Mouse (Mus musculus) bone marrow macrophage, adult 2 months (primary cell): ENCODE measurements around the gene Prnp. TPM values are rescaled to one million over a fixed set of nuclear protein-coding genes. Genes with fewer than 3 reads are reported as not detected.

Experiments
- H3K27ac ChIP-seq: 2 replicates; pipeline ENCODE4 v1.5.1; 2012; ENCODE audit warnings: low read depth, low read length; ENCODE audit not compliant: insufficient read depth
- H3K4me1 ChIP-seq: 2 replicates; pipeline ENCODE4 v1.6.1; 2012; ENCODE audit warnings: low read length; ENCODE audit not compliant: control insufficient read depth, insufficient read depth
- H3K4me3 ChIP-seq: 2 replicates; pipeline ENCODE4 v1.5.1; 2012; ENCODE audit warnings: mild to moderate bottlenecking, low read length, moderate library complexity; ENCODE audit not compliant: insufficient read depth
- CTCF ChIP-seq: IDR thresholded peaks from 2 replicates; pipeline ENCODE4 v1.5.1; 2012; ENCODE audit warnings: low read depth, mild to moderate bottlenecking, low read length, moderate library complexity
- POLR2A ChIP-seq: IDR thresholded peaks from 2 replicates; pipeline ENCODE4 v1.6.1; 2012; ENCODE audit warnings: mild to moderate bottlenecking, low read depth, low read length, borderline replicate concordance
- polyA plus RNA-seq: library from polyadenylated mRNA; stranded (reverse); fragments of >200 nt; gene quantifications from 2 replicates; pipeline ENCODE4 v1.2.4, GENCODE M21; 2012; ENCODE audit not compliant: missing spikeins, insufficient read depth, insufficient read length

Gene Prnp
- polyA plus RNA-seq, 1 experiment, result 27.2 TPM

- Histone ChIP-seq H3K4me1 (peaks cover 20% of the 10 kb centered on the region), H3K27ac (no peak overlapping the region), H3K4me3 (no peak overlapping the region)
- no peak for TF ChIP-seq CTCF
- no peak for TF ChIP-seq POLR2A
Observed at GRCm38 (mm10) chr2:131905776-131906175, 4.0 kb upstream of the Prnp start.

- Histone ChIP-seq H3K4me1 (peaks cover 23% of the 10 kb centered on the region), H3K27ac (no peak overlapping the region)
- TF ChIP-seq CTCF, result no peak
- TF ChIP-seq POLR2A, result no peak
Observed at GRCm38 (mm10) chr2:131906266-131906665, 3.5 kb upstream of the Prnp start.

GRCm38 (mm10) chr2:131906846-131907245, 2.9 kb upstream of the Prnp start:
- Histone ChIP-seq H3K4me3 (no peak overlapping the region), H3K4me1 (peaks cover 24% of the 10 kb centered on the region), H3K27ac (no peak overlapping the region)
- TF ChIP-seq CTCF (no peak), POLR2A (no peak)

More at GRCm38 (mm10) chr2:131906266-131906665, 3.5 kb upstream of the Prnp start:
- H3K4me3 ChIP-seq, result no peak overlapping the region

GRCm38 (mm10) chr2:131907311-131907710, 2.4 kb upstream of the Prnp start:
- TF ChIP-seq POLR2A (no peak), CTCF (no peak)
- Histone ChIP-seq H3K4me3 (no peak overlapping the region), H3K27ac (no peak overlapping the region), H3K4me1 (peaks cover 24% of the 10 kb centered on the region)

GRCm38 (mm10) chr2:131908351-131908861, 1.3 kb upstream of the Prnp start:
- H3K27ac ChIP-seq, result no peak overlapping the region
- TF ChIP-seq POLR2A (no peak), CTCF (no peak)
- H3K4me1 ChIP-seq, result peaks cover 22% of the 10 kb centered on the region
- no peak overlapping the region for H3K4me3 ChIP-seq

DNA sequence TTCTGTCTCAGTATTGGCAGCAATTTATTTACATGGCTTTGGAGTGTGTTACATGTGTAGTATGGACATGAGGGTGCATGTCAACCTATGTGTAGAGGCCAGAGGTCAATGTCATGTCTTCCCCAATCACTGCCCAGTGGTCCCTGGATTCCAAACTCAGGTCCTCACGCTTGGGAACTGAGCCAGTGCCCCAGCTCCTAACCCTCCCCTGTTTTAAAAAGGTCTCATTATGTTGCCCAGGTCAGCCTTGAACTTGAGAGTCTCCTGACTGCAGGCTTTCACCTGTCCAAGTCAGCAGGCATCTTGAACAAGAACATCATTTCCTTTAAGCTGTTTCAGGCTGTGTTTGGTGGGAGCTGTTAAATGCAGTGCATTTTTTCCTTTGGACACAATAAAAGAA, 822 bp upstream of the Prnp start:
- TF ChIP-seq POLR2A, result no peak
- TF ChIP-seq CTCF, result no peak
- H3K4me3 ChIP-seq, result no peak overlapping the region
- H3K4me1 ChIP-seq, result peaks cover 22% of the 10 kb centered on the region
- H3K27ac ChIP-seq, result no peak overlapping the region

GRCm38 (mm10) chr2:131910847-131911246, 1.1 kb downstream of the Prnp start:
- Histone ChIP-seq H3K4me1 (peaks cover 15% of the 10 kb centered on the region), H3K4me3 (no peak overlapping the region), H3K27ac (no peak overlapping the region)
- TF ChIP-seq POLR2A, result no peak
- no peak for TF ChIP-seq CTCF

DNA sequence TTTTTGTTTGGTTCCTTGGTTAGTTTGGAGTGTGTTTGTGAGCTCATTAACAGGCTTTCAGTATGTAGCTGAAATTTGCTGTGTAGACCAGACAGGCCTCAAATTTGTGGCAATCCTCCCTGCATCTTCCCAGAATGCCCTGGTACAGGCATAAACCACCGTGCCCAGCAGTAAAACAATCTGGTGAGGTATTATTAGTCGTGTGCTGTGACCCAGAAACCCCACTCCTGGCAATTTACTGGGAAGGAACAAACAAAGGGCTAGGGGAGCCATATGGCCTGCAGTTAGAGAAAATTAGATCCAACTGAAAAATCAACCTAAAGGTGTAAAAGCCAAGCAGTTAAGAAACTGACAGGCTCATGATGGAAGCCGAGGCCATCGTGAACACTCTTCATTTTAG, 1.6 kb downstream of the Prnp start:
- Histone ChIP-seq H3K27ac (no peak overlapping the region), H3K4me3 (no peak overlapping the region), H3K4me1 (peaks cover 13% of the 10 kb centered on the region)
- TF ChIP-seq CTCF (no peak), POLR2A (no peak)

GRCm38 (mm10) chr2:131912526-131913258, 3.0 kb downstream of the Prnp start:
- peaks cover 13% of the 10 kb centered on the region for H3K4me1 ChIP-seq
- H3K27ac ChIP-seq, result no peak overlapping the region
- TF ChIP-seq POLR2A, result no peak
- TF ChIP-seq CTCF, result no peak
- H3K4me3 ChIP-seq, result no peak overlapping the region

DNA sequence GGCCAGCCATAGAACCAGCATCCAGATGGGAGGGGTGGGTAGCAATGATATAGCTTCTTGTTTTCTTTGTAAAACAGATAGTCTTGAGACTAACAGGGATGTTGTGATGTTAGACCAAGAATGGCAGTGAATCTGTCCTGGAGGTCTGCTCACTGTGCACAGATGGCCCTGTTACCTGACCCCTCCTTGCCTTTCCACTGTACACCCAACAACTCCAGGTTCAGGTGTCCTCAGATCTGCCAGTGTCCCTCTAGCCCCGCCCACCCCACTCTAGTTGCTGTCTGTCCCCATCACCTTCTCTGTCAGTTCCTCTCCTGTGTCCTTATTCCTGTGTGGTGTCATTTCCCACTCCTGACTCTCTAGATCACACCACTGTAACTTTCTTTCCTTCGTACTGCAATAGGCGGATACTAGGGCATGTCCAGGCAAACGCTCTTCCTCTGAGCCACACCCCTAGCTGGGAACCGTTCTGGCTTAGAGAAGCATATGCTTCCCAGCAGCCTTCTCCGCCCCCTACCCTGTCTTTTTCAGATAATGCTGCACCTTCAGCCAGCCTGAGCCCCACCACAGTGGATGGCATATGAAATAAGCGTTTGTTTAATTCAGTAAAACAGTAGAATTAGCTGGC, 22.7 kb downstream of the Prnp start:
- Histone ChIP-seq H3K27ac (no peak overlapping the region), H3K4me1 (peaks cover 9% of the 10 kb centered on the region), H3K4me3 (no peak overlapping the region)
- TF ChIP-seq POLR2A (no peak), CTCF (no peak)
